Mouse (Mus musculus): ENCODE measurements around the gene Lyve1. TPM values are rescaled to one million over a fixed set of nuclear protein-coding genes. Genes with fewer than 3 reads are reported as not detected.
"Not testable (repeated sequence)": the region's sequence is repeated elsewhere in the genome, so short reads cannot be mapped to it uniquely, and the experiment has no call there.

The Lyve1 gene
- 4.7 and 4.9 TPM in 2 replicates for polyA plus RNA-seq (2012; rRNA removed)

DNA sequence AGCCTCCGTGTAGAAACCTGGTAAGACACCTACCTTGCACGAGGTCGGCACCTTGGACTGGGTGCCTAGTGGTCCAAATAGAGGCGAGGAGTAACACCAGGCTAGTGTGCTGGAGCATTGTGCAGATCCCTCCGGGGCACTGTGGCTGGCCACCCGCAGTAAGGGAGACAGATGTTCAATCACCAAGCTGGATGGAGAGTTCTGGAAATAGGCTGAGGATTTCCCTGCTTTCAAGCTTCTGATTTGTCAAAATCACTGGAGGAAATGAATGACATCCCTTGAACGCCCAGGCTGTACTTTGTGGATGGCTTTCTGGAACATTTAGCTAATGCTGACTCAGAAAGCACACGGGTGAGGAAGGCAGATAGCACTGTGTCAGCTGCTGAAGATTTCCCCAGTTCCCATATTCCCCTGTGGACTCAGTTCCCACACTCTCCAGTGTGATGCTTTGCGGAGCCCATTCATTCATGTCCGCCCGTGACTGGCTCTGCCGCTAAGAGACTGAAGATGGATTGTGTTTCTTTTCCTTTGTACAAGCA lies at the start of gene Lyve1:
Gene Lyve1 (minus strand): TSS at position 489 of the 539 bp plus-strand sequence.
- TF ChIP-seq POLR2A (IDR thresholded peaks at IDR 0.05; ENCODE audit: borderline replicate concordance, extremely low read depth, insufficient read depth, insufficient read length, poor library complexity, severe bottlenecking) (no peak), CTCF (IDR thresholded peaks at IDR 0.05; ENCODE audit: borderline replicate concordance, extremely low read depth, insufficient read depth, insufficient read length) (no peak)
- no peak for DNase-seq (ENCODE audit: low read depth)

DNA sequence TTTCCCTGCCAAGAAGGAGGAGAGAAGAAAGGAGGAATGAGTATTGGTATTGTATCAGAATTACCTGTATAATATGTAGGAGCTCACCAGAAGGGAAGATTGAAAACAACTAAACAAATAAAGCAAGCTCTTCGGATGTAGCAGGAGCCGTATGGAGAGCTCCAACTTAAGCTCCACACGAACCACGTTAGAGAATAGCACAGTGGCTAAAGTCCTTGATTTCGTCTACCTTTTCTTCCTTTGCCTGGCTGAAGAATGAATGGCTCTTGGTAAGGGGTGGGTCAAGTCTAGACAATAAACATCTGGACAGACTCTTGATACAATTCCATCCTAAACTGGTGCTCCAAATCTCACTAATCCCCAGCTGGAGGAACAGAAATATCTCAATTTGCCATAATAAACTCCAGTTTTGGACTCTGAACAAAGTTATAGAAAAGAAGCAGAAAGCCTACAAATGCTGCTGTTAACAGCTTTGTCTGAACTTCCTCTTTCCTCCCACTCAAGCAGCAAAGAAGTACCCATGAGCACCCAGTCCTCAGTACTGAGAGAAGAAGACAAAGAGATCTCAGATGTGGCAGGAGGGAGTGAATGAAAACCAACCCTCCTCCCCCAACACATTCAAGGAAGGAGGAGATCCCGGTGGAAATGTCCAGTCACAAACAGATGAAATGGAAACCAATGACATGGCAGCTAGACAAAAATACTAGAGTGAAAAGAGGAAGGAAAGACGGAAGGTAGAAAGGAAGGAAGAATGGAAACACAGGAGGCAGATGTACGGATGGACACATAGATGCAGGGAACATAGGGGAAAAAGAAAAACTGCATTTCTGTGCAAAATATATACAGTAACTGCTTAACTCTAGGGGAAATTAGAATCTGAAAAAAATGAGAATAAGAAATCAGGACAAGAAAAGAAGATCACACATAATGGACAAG lies 45.4 kb upstream of the Lyve1 start:
- no peak for DNase-seq (ENCODE audit: low read depth)
- no peak for TF ChIP-seq CTCF (IDR thresholded peaks at IDR 0.05; ENCODE audit: borderline replicate concordance, extremely low read depth, insufficient read depth, insufficient read length)
- no peak for TF ChIP-seq POLR2A (IDR thresholded peaks at IDR 0.05; ENCODE audit: borderline replicate concordance, extremely low read depth, insufficient read depth, insufficient read length, poor library complexity, severe bottlenecking)

DNA sequence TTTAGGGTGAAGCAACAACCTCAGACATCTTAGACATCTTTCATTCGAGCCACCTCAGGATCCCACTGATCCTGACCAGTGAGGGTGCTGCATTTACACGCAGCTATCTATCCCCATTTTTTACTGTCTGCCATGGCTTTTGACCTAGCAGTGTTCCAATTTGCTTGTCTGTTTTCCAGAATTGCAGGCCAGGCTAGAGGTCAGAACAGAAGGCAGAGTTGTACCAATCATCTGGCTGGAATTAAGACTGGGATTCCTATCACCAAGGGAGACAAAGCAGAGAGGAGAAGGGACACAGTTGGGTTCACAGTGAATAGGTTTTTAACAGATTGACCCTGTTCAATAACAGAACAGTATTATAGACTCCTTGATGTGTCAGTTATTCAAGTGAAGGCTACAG lies 43.5 kb upstream of the Lyve1 start:
- no peak for DNase-seq (ENCODE audit: low read depth)
- TF ChIP-seq CTCF (IDR thresholded peaks at IDR 0.05; ENCODE audit: borderline replicate concordance, extremely low read depth, insufficient read depth, insufficient read length) (no peak), POLR2A (IDR thresholded peaks at IDR 0.05; ENCODE audit: borderline replicate concordance, extremely low read depth, insufficient read depth, insufficient read length, poor library complexity, severe bottlenecking) (no peak)

DNA sequence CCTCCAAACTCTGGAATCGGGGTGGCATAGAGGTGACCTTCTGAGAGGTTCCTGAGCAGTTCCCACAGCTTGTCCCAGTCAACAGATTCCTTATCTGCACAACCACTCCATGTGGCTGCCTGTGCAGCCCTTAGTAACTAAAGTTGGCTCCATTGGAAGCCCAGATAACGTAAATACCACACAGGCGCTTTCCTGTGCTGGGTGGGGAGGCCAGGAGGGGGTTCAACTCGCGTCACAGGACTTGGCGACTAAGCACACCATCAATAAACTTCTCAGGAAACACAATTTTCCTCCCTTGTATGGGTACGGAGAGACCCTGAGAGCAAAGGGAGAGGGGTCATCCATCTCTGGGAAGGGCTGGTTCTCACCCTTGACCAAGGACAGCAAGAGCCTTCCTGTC lies 40.2 kb upstream of the Lyve1 start:
- DNase-seq (ENCODE audit: low read depth): no peak
- TF ChIP-seq CTCF (IDR thresholded peaks at IDR 0.05; ENCODE audit: borderline replicate concordance, extremely low read depth, insufficient read depth, insufficient read length) (no peak), POLR2A (IDR thresholded peaks at IDR 0.05; ENCODE audit: borderline replicate concordance, extremely low read depth, insufficient read depth, insufficient read length, poor library complexity, severe bottlenecking) (no peak)

DNA sequence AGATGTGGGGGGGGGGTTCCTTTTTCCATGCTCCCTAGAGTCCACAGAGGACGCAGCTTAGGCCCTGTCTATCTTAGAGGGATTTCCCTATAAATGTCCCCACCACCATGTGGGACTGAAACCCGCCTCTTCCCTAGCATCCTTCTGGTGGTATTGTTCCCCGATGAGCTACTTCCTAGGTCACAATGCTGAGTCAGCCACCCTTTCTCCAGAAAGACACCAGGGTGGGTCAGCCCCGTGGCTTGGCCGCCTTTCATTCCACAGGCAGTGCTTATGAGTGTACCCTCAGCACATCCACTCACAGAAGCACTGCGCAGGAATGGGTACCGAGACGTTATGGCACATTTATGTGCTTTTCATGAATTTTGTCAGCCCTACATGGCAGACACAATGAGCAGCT lies 34.2 kb upstream of the Lyve1 start:
- no peak for DNase-seq (ENCODE audit: low read depth)
- TF ChIP-seq CTCF (IDR thresholded peaks at IDR 0.05; ENCODE audit: borderline replicate concordance, extremely low read depth, insufficient read depth, insufficient read length) (no peak), POLR2A (IDR thresholded peaks at IDR 0.05; ENCODE audit: borderline replicate concordance, extremely low read depth, insufficient read depth, insufficient read length, poor library complexity, severe bottlenecking) (no peak)

DNA sequence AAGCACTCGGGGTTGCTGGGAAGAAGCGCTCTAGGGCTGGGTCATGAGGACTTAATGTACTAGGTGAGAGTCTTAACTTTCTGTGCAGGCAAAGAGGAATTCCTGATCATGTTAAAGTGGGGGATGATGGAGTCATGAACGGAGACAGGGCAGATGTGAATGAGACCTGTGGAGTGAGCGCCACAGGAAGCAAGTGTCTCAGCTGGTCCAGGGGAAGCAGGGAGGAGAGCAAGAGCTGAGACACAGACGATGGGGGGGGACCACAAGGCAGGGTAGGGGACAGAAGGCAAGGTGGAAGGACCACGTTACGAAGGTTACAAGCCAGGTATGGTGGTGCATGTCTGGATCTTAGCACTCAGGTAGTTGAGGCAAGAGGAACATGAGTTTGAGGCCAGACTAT lies 33.4 kb upstream of the Lyve1 start:
- no peak for DNase-seq (ENCODE audit: low read depth)
- TF ChIP-seq POLR2A (IDR thresholded peaks at IDR 0.05; ENCODE audit: borderline replicate concordance, extremely low read depth, insufficient read depth, insufficient read length, poor library complexity, severe bottlenecking) (no peak), CTCF (IDR thresholded peaks at IDR 0.05; ENCODE audit: borderline replicate concordance, extremely low read depth, insufficient read depth, insufficient read length) (no peak)

DNA sequence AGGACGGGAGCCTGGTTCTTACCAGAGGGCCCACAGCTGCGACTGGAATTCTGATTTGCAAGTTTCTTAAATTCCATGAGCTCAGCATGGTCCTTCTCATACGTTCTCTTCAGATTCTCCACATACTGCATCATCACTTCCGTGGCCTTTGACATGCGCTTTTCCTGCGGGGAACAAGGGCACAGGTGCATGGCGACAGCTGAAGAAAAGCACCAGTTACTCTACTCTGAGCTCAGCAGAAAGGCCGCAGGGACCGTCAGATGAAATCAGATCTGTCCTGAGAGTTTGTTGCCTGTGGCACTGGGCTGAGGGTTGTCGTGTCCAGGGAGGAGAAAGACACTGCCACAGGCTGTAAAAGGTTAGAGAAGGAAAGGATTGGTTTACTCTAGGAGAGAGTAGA lies 32.7 kb upstream of the Lyve1 start:
- DNase-seq (ENCODE audit: low read depth): not testable (repeated sequence)

DNA sequence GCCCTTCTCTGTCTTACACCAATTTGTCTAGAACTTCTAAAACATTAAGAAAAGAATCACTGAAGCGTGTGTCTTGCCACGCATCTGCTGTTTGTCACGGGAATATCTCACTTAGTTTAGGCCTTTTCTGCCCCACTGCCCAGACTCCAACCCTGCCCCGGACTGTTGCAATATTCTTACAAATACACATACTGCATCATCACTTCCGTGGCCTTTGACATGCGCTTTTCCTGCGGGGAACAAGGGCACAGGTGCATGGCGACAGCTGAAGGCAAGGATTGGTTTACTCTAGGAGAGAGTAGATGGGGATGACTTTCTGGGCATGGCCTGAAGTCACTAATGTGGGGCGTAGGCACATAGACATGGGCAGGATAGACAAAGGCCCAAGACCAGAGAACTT lies 31.6 kb upstream of the Lyve1 start:
- TF ChIP-seq POLR2A (IDR thresholded peaks at IDR 0.05; ENCODE audit: borderline replicate concordance, extremely low read depth, insufficient read depth, insufficient read length, poor library complexity, severe bottlenecking) (no peak), CTCF (IDR thresholded peaks at IDR 0.05; ENCODE audit: borderline replicate concordance, extremely low read depth, insufficient read depth, insufficient read length) (no peak)

DNA sequence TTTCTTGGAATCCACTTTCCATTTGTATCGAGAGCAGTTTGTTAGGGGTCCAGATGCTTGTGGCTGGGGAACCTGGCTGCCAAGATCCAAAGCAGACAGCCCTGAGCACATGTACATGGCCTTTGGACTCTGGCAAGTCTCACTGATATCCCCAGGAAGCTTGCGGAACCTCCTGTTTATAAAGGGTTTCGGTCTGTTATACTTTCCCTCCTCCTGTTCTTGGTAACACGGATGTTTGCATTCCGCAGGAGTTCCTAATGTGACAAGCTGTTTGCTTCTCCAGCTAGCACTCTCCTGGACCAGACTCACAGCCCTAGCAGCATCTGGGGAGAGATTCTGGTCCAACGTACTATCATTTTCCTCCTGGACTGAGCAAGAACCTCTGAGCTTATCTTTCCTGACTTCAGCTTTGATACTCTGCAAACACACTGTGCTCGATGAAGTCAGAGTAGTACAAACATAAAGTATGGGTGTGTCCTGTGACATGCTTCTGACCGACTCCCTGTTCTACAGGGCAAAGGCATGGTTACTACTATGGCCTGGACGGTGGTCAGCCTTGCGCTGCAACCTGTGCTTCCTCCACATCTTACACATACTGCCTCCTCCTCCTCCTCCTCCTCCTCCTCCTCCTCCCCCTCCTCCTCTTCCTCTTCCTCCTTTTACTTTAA lies 31.0 kb upstream of the Lyve1 start:
- peak; percentile 1 for DNase-seq (ENCODE audit: low read depth)
- TF ChIP-seq POLR2A (IDR thresholded peaks at IDR 0.05; ENCODE audit: borderline replicate concordance, extremely low read depth, insufficient read depth, insufficient read length, poor library complexity, severe bottlenecking) (no peak), CTCF (IDR thresholded peaks at IDR 0.05; ENCODE audit: borderline replicate concordance, extremely low read depth, insufficient read depth, insufficient read length) (no peak)

More for the DNA sequence above, 31.6 kb upstream of the Lyve1 start:
- no peak for DNase-seq (ENCODE audit: low read depth)

DNA sequence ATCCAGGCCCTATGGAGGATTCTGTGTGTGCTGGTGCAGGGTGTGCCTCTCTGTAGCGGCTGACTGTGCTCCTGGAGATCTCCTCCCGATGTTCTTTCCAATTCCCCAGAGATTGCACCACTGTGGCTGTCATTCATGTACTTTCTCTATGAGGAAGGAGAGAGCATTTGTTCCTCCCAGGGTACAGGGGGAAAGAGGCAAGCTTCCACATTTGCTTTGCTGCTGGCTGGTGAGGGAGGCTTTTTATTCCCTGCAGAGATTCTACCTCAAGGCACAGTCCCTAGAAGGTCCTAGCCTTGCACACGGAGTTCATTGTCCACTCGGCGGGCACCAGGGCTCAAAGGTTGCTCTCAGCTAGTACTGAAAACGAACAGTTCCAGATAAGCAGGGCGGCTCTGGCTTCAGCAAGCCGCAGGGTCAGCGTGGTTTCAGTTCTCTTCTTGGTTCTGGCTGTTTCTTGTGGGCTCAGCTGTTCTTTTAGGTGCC lies 28.5 kb upstream of the Lyve1 start:
- DNase-seq (ENCODE audit: low read depth): no peak

DNA sequence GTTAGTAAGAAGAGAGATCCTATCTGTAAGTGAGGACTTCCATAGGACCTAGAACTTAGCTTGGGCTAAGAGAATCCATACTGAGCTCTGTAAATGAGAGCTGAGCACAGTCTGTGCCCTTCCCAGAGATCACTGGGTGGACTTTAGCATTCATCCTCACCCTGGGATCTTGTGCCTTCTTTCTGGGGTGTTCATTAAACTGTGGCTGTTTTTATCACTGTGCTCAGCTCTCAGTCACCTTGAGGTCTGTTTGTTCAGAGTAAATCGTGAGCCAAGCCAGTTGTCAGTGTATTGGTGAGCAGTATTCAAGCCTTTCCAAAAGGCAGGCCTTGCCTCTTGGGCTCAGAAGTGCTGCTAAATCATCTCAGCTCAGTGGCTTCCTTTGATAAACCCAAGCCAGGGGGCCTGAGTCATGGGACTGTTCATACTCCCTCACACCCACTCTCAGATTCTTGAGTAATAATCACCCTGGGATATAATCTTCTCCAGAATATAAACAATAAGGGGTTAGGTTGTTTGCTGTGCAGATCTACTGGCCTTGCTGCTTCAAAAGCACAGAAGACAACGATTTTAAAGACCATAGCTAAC lies 18.8 kb upstream of the Lyve1 start:
- TF ChIP-seq POLR2A (IDR thresholded peaks at IDR 0.05; ENCODE audit: borderline replicate concordance, extremely low read depth, insufficient read depth, insufficient read length, poor library complexity, severe bottlenecking) (no peak), CTCF (IDR thresholded peaks at IDR 0.05; ENCODE audit: borderline replicate concordance, extremely low read depth, insufficient read depth, insufficient read length) (no peak)
- no peak for DNase-seq (ENCODE audit: low read depth)

More for the DNA sequence above, 28.5 kb upstream of the Lyve1 start:
- TF ChIP-seq CTCF (IDR thresholded peaks at IDR 0.05; ENCODE audit: borderline replicate concordance, extremely low read depth, insufficient read depth, insufficient read length) (no peak), POLR2A (IDR thresholded peaks at IDR 0.05; ENCODE audit: borderline replicate concordance, extremely low read depth, insufficient read depth, insufficient read length, poor library complexity, severe bottlenecking) (no peak)

All from brain, embryonic 14.5 days (tissue).